Mouse (Mus musculus): ENCODE results near the gene Prdm11. TPM values are rescaled to one million over a fixed set of nuclear protein-coding genes. Genes with fewer than 3 reads are reported as not detected.

The Prdm11 gene
- polyA plus RNA-seq (2012; rRNA removed) = 3.0 and 3.2 TPM in 2 replicates

DNA sequence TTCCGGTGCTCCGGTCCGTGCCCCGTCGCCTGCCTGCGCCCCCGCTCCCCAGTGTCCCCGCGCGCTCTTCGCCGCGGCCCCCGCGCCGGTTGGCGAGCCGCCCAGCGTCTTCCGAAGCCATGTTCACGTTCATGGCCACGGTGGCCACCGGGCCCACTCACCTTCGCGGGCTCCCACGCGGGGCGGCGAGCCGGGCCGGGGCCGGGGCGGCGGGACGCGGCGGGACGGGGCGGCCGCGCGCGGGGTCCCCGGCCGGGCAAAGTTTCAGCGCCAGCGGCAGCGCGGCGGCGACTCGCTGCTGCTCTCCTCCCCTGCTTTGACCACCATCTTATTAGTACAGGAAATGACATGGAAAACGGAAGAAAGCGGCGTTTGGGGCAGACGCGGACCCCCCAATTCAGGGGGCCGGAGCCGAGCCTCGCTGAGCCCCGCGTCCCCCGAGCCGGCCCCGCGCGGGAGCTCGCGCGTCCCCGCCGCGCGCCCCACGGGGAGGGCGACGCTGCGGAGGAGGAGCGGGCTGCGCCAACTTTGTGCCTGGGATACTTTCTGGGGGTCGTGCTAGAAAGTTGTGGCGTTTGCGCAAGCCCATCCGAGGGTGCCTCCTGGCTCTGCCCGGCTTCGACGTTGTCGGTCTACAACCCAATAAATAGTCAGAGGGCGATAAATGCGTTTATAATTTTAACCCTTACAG, at the start of gene Prdm11:
Gene Prdm11, minus strand, starts transcription at position 350 of the 691 bp plus-strand sequence.

Other genes with a start within 250 kb of the Prdm11 start
- gene Syt13, start 131.1 kb downstream of the Prdm11 start, polyA plus RNA-seq (2012; rRNA removed) = 0.07 and 0.17 TPM in 2 replicates
- 1.6 and 1.7 TPM in 2 replicates for gene Trp53i11, start 141.4 kb upstream of the Prdm11 start, polyA plus RNA-seq (2012; rRNA removed)

All from liver, embryonic 14 days (tissue).